Mouse (Mus musculus) stomach, embryonic 14.5 days (tissue): ENCODE results near the gene Arrdc5. TPM values are rescaled to one million over a fixed set of nuclear protein-coding genes. Genes with fewer than 3 reads are reported as not detected.

Experiments
- ATAC-seq: fragments of 200-750 bp; cut with Nextera tagmentation; 2 replicates; pipeline ENCODE4 v1.8.0; 2017; ENCODE audit warnings: low read depth, moderate TSS enrichment; ENCODE audit not compliant: insufficient number of reproducible peaks, insufficient read depth, low FRiP score
- H3K27ac ChIP-seq: fragments of 300-500 bp; sonication (generic); 2 replicates; pipeline ENCODE4 v1.5.1; 2014; ENCODE audit warnings: mild to moderate bottlenecking, low read length, moderate library complexity, mixed read lengths
- H3K27me3 ChIP-seq: fragments of 300-500 bp; sonication (generic); 2 replicates; pipeline ENCODE4 v1.6.1; 2014; ENCODE audit warnings: low read length, control low read depth, mixed read lengths; ENCODE audit not compliant: control insufficient read depth, insufficient read depth
- H3K36me3 ChIP-seq: fragments of 300-500 bp; sonication (generic); 2 replicates; pipeline ENCODE4 v1.6.1; 2014; ENCODE audit warnings: mild to moderate bottlenecking, control low read depth, low read length, moderate library complexity, mixed read lengths; ENCODE audit not compliant: control insufficient read depth, insufficient read depth
- H3K4me1 ChIP-seq: fragments of 300-500 bp; sonication (generic); 2 replicates; pipeline ENCODE4 v1.6.1; 2014; ENCODE audit warnings: low read length, control low read depth, mixed read lengths; ENCODE audit not compliant: control insufficient read depth, insufficient read depth
- H3K4me2 ChIP-seq: fragments of 300-500 bp; sonication (generic); replicated peaks from 2 replicates; pipeline ENCODE4 v1.6.1; 2014; ENCODE audit warnings: low read depth, low read length, control low read depth
- H3K4me3 ChIP-seq: fragments of 300-500 bp; sonication (generic); 2 replicates; pipeline ENCODE4 v1.5.1; 2014; ENCODE audit warnings: low read depth, low read length, control low read depth
- H3K9ac ChIP-seq: fragments of 300-500 bp; sonication (generic); replicated peaks from 2 replicates; pipeline ENCODE4 v1.6.1; 2014; ENCODE audit warnings: low read depth, mild to moderate bottlenecking, control low read depth, low read length, moderate library complexity, mixed read lengths
- H3K9me3 ChIP-seq: fragments of 300-500 bp; sonication (generic); 2 replicates; pipeline ENCODE4 v1.6.1; 2016; ENCODE audit warnings: low read depth, low read length, control low read depth; ENCODE audit not compliant: control insufficient read depth
- WGBS: fragments of 180-500 bp; shearing (Covaris S2); extraction: QIAGEN DNeasy Blood & Tissue Kit; methylation state at CpG from one replicate; pipeline ENCODE4 v1.1.7; 2014; 5-methylcytosine and 5-hydroxymethylcytosine counted together
- polyA plus RNA-seq: library from polyadenylated mRNA; unstranded; fragments of >200 nt; fragmentation: Nextera tagmentation; extraction: Ambion mirVana; gene quantifications from 2 replicates; pipeline ENCODE4 v1.2.1, GENCODE M21; 2014

Gene Arrdc5
- polyA plus RNA-seq, 1 experiment from 2014 or later, result not detected

DNA sequence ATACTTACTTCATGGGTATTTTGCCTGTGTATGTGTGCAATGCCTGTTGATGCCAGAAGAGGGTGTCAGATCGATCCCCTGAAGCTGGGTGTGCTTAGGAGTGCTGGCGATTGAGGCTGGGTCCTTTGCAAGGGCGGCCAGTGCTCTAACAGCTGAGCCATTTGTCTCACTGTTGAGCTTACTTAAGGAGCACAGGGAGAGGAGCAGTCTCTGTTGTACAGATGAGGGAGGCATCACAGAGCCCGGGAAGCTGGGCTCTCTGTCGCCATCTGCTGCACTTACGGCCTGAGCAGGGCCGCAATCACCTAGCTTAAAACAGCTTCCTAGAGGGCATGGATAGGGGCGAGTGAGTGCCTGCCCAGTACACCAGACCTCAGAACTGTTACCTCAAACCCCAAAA, 32.9 kb upstream of the Arrdc5 start:
- peaks cover 25% of the 10 kb centered on the region for H3K4me1 ChIP-seq
- H3K36me3 ChIP-seq, result 0 out of 2 replicates have a peak, but pooled peaks cover 3% of the 10 kb centered on the region
- no peaks in the 10 kb centered on the region for H3K27me3 ChIP-seq
- no peak overlapping the region for H3K27ac ChIP-seq
- no peak overlapping the region for H3K9ac ChIP-seq
- no peak overlapping the region for H3K4me3 ChIP-seq
- no peak overlapping the region for H3K4me2 ChIP-seq
- no peak for ATAC-seq
- 48% methylated on average over 8 of the region's 8 CpGs for WGBS
- H3K9me3 ChIP-seq, result no peaks in the 10 kb centered on the region

DNA sequence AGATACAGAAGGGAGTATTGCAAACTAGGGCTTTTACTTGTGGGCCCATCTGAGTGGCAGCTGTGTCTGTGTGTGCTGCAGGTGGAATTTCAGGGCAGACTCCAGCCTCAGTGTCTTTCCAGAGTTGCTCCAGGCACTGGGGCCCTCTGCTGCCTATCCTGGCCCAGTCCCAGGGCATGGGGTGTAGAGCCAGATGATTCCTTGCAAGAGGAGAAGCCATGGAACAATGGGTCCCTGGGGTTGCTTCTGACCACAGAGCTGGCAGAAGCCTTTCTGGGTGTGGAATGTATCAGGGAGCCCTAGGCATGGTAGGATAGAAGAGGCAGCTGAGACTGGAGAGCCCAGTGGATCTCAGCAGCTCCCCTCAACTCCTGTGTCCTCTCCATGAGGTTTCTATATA, 31.2 kb upstream of the Arrdc5 start:
- H3K9ac ChIP-seq, result no peak overlapping the region
- H3K4me3 ChIP-seq, result no peak overlapping the region
- 0 out of 2 replicates have a peak, but pooled peaks cover 3% of the 10 kb centered on the region for H3K36me3 ChIP-seq

DNA sequence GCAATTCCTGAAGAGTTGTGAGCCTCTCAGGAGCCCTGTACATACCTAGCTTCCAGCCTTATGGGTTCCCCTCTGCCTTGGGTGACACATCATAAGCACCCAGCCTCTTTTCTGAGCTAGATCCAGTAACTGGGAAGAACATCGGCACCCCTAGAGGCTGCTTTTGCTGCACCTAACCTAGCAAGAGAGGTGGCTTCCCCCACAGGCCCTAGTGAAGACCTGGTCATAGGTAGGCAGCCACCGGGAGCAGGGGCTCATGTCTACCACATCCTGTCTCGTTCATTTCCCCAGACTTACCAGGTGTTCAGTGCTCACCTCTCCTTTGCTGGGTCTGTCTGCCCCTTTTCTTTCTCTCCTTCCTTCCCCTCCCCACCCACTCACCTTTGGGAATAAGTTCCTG, 30.3 kb upstream of the Arrdc5 start:
- H3K9me3 ChIP-seq, result no peaks in the 10 kb centered on the region
- no peaks in the 10 kb centered on the region for H3K27me3 ChIP-seq
- H3K27ac ChIP-seq, result no peak overlapping the region
- H3K36me3 ChIP-seq, result 0 out of 2 replicates have a peak, but pooled peaks cover 3% of the 10 kb centered on the region
- H3K4me3 ChIP-seq, result no peak overlapping the region
- peaks cover 33% of the 10 kb centered on the region for H3K4me1 ChIP-seq
- H3K9ac ChIP-seq, result no peak overlapping the region
- WGBS, result 64% methylated on average over 3 of the region's 3 CpGs
- no peak overlapping the region for H3K4me2 ChIP-seq
- ATAC-seq, result no peak

More for the DNA sequence above, 31.2 kb upstream of the Arrdc5 start:
- ATAC-seq, result no peak
- H3K27ac ChIP-seq, result no peak overlapping the region
- no peaks in the 10 kb centered on the region for H3K27me3 ChIP-seq
- H3K4me1 ChIP-seq, result peaks cover 33% of the 10 kb centered on the region
- no peaks in the 10 kb centered on the region for H3K9me3 ChIP-seq
- H3K4me2 ChIP-seq, result no peak overlapping the region

DNA sequence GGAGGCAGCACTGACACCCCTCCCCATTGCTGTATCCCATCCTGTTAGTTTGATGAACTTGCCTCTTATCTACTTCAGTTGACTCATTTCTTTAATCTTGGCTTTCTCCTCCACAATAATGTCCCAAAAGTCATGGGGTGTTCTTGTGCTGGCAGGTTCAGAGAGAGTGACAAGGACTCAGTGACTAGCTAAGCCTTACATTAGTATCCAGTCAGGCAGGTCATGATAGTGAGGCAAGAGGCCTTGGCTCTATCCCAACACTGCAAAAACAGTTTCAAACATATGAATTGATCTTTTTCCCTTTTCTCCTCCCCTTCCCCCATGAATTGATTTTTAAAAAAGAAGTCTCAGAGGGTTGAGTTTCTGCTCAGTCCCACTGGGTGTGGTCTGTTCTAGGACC, 29.2 kb upstream of the Arrdc5 start:
- Histone ChIP-seq H3K27me3 (no peaks in the 10 kb centered on the region), H3K4me3 (no peak overlapping the region), H3K9ac (no peak overlapping the region), H3K27ac (no peak overlapping the region), H3K4me1 (peaks cover 38% of the 10 kb centered on the region), H3K9me3 (no peaks in the 10 kb centered on the region), H3K4me2 (no peak overlapping the region), H3K36me3 (no peaks in the 10 kb centered on the region)
- ATAC-seq, result no peak

DNA sequence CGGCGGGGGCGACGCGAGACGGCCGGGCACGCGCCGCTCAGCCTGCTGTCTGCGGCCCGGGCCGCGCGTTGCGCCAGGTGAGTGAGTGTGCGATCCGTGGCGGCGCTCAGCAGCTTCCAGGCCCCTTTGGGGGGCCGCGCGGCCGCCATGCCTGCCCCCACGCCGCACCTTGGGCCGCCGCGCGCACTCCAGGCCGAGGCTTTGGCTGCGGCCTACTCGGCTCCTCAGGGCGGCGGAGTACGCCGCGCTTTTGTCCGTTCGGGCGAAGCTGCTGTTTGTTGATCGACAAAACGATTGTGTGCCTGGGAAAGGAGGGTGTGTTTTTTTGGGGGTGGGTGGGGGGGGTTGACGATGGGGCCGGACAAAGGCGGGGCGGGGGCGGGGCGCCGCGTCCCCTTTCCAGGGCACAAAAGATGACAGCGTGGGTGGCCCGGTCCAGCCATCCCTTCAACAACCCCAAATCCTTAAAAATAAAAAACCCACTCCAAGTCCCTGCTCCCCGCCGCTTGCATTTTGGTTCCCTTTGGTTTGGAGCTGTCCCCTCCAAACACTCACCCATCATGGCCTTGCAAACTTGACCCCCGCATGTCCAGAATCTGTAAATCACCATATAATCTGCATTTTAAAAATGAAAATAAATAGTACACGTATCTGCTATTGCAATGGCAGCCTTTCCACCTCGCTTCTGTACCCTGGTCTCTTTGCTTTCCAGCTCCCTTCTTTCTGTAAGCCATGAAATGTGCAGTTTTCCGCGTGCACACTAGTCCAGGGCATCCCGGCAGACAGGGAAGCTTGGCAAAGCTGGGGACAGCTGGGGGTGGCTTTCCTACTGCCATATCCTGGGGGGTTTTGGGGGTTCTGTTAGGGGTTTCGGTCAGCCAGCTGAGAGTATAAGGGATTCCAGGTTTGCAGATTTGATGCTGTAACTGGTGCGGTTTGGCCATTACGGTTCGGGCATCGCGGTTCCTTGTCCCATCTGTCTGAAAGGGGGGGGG, 26.4 kb upstream of the Arrdc5 start:
- WGBS, result 2% methylated on average over 61 of the region's 67 CpGs
- H3K27ac ChIP-seq, result peak overlapping the region; percentile 94
- H3K27me3 ChIP-seq, result no peaks in the 10 kb centered on the region
- peak overlapping the region; percentile 84 for H3K4me3 ChIP-seq
- no peaks in the 10 kb centered on the region for H3K9me3 ChIP-seq
- H3K4me1 ChIP-seq, result peaks cover 38% of the 10 kb centered on the region
- H3K4me2 ChIP-seq, result peak overlapping the region; percentile 82
- H3K36me3 ChIP-seq, result peaks cover 11% of the 10 kb centered on the region
- peak; percentile 25; the same call in 1 of the 2 replicates for ATAC-seq
- peak overlapping the region; percentile 96 for H3K9ac ChIP-seq

DNA sequence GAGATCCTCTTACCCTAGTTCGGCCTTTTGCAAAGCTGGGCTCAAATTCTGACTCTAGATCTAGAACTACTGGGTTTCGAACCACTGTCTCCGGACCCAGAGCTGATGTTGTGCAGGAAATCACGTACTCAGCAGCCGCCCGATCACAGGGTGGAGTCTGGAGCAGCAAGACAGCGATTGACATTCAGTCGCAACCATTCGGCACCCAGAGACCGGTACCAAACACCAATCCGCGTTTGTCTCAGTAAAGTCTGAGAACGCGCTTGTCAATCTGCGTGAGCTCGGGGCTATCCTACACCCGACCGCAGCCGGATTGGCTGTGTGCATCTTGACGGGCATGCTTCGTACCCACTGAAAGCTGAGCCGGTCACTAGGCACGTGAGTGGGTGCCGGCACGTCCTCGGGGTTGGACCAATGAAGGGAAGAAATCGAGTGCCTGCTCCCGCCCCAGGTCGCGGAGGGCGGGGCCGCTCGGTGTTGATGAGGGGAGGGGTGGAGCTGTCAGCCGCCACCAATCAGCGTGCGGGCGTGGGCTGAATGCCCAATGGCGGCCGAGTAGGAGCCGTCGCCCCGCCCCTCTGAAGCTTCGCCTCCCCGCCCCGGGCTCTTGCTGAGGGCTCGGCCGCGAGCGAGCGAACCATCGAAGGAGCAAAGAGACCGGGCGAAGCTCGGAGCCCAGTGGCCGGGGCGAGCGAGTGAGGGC, 25.5 kb upstream of the Arrdc5 start, which contains the start of gene Kdm4b:
TSS of gene Kdm4b (plus strand) at position 613 of the 703 bp plus-strand sequence.
- H3K27me3 ChIP-seq, result no peaks in the 10 kb centered on the region
- peaks cover 17% of the 10 kb centered on the region for H3K36me3 ChIP-seq
- H3K9ac ChIP-seq, result peak within 1 kb of the TSS; percentile 96
- ATAC-seq, result peak; percentile 100
- H3K4me1 ChIP-seq, result peaks cover 35% of the 10 kb centered on the region
- under 1% methylated on average over 57 of the region's 57 CpGs for WGBS
- peak within 1 kb of the TSS; percentile 94 for H3K27ac ChIP-seq
- peak within 1 kb of the TSS; percentile 84 for H3K4me3 ChIP-seq
- H3K4me2 ChIP-seq, result peak within 1 kb of the TSS; percentile 82
- no peaks in the 10 kb centered on the region for H3K9me3 ChIP-seq

DNA sequence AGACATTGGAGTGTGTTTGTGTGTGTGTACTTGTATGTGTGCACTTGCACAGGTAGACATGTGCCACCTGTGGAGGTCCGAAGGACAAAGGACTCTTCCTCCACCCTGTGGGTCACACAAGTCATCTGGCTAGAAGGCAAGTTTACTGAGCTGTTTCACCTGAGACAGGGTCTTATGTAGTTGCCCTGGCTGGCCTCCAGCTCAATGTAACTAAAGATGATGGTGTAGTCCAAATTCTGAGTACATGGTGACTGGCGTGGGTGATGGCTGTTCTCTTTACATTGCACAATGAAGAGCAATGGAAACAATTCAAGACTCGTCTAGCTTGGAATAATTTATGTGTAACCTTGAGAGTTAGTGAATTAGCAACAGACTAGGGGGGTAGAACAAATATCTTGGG, 24.3 kb upstream of the Arrdc5 start:
- H3K27ac ChIP-seq, result no peak overlapping the region
- peaks cover 25% of the 10 kb centered on the region for H3K4me1 ChIP-seq
- H3K9ac ChIP-seq, result no peak overlapping the region
- ATAC-seq, result no peak
- 68% methylated on average over 3 of the region's 3 CpGs for WGBS
- H3K9me3 ChIP-seq, result no peaks in the 10 kb centered on the region
- H3K36me3 ChIP-seq, result peaks cover 29% of the 10 kb centered on the region
- H3K27me3 ChIP-seq, result no peaks in the 10 kb centered on the region
- H3K4me2 ChIP-seq, result no peak overlapping the region
- no peak overlapping the region for H3K4me3 ChIP-seq

DNA sequence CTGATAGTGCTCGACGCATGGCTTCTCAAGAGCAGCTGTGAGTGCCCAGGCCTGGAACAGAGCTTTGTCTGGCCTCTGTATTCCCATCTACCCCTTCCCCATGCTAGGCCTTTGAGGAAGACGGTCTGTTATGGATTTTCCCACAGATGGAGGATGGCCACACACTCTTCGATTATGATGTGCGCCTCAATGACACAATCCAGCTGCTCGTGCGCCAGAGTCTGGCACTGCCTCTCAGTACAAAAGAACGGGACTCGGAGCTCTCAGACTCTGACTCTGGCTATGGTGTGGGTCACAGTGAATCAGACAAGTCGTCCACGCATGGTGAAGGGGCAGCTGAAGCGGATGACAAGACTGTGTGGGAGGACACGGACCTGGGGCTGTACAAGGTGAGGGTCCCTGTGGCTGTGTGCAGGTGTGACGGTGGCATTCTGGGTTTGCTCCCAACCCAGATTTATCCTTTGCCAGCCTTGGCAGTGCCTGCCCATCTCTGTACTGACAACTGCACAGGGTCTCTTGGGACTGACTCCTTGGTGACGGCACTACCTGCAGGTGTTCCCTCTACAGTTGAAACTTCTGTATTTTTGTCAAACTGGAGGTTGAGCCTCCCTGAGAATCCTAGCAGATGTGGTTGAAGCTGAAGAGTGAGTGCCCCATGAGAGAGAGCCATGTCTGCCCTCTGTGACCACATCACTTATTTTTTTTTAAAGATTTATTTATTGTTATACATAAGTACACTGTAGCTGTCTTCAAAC, 9.3 kb upstream of the Arrdc5 start:
- Histone ChIP-seq H3K27me3 (no peaks in the 10 kb centered on the region), H3K9me3 (no peaks in the 10 kb centered on the region), H3K9ac (no peak overlapping the region), H3K4me3 (no peak overlapping the region), H3K36me3 (peaks cover 53% of the 10 kb centered on the region), H3K4me2 (no peak overlapping the region), H3K4me1 (peaks cover 28% of the 10 kb centered on the region), H3K27ac (no peak overlapping the region)
- WGBS, result 75% methylated on average over 15 of the region's 15 CpGs
- ATAC-seq, result no peak
